Comparison of ENCODE assay signal across 19 mouse cellular contexts in genomic region chr2:166226331-166226730, GRCm38 (mm10).
DNase-seq lines count a peak whose midpoint lies in the region; ATAC-seq and TF ChIP-seq lines count a peak whose summit lies in the region.
"Had no signal": no experiment of that assay in that cellular context is flagged by ENCODE, and none has a peak within 500 bp of the region (broad histone marks: within the 10 kb centered on the region; RNA-seq: fewer than 3 reads in every experiment).

No protein-coding gene starts in this region.

- H3K4me1 ChIP-seq in forebrain, embryonic 11.5 days (replicated peaks; ENCODE audit: control insufficient read depth, insufficient read depth, low read length) = 0 out of 2 replicates have a peak, but pooled peaks cover 2% of the 10 kb centered on the region
- H3K4me1 ChIP-seq in forebrain, embryonic 13.5 days = peaks cover 10% of the 10 kb centered on the region; the same call in 1 of the 2 replicates
- H3K4me1 ChIP-seq in kidney, adult 2 months (ENCODE audit: control insufficient read depth, insufficient read depth, low read length) = no peaks in the 10 kb centered on the region
- peaks cover 9% of the 10 kb centered on the region; the same call in 1 of the 2 replicates for H3K4me1 ChIP-seq in limb, embryonic 11.5 days (ENCODE audit: control insufficient read depth, insufficient read depth, low read length)

- TF ChIP-seq POLR2A in kidney, adult 2 months (IDR thresholded peaks at IDR 0.05; ENCODE audit: low read depth, low read length) = no peak

- H3K36me3 ChIP-seq in forebrain, embryonic 11.5 days (ENCODE audit: control insufficient read depth, insufficient read depth, low read length) = no peaks in the 10 kb centered on the region
- no peaks in the 10 kb centered on the region for H3K36me3 ChIP-seq in forebrain, embryonic 13.5 days (ENCODE audit: poor library complexity, severe bottlenecking)
- no peaks in the 10 kb centered on the region for H3K36me3 ChIP-seq in kidney, adult 2 months (ENCODE audit: control insufficient read depth, insufficient read depth, low read length)
- H3K36me3 ChIP-seq in limb, embryonic 11.5 days (ENCODE audit: control insufficient read depth, insufficient read depth, low read length) = no peaks in the 10 kb centered on the region
- H3K36me3 ChIP-seq: embryonic facial prominence, embryonic 12.5 days; forebrain, embryonic 15.5 days had no signal

- no peak for TF ChIP-seq CTCF in kidney, adult 2 months (conservative IDR thresholded peaks at IDR 0.05; ENCODE audit: insufficient read depth, insufficient read length, low read depth, low read length)

- no peak overlapping the region for H3K4me3 ChIP-seq in forebrain, embryonic 11.5 days (ENCODE audit: low read depth, low read length)
- H3K4me3 ChIP-seq in forebrain, embryonic 13.5 days = no peak overlapping the region
- H3K4me3 ChIP-seq in kidney, adult 2 months (ENCODE audit: insufficient read depth, low read depth, low read length) = no peak overlapping the region
- H3K4me3 ChIP-seq in limb, embryonic 11.5 days (ENCODE audit: low read depth, low read length) = no peak overlapping the region
- H3K4me3 ChIP-seq: embryonic facial prominence, embryonic 12.5 days; forebrain, embryonic 15.5 days had no signal

- DNase-seq in forebrain, embryonic 11.5 days (ENCODE audit: low spot score) = no peak
- DNase-seq in kidney, adult 2 months = peak; percentile 62
- no peak for DNase-seq in kidney, postnatal 25 days
- peak; percentile 59 for DNase-seq in R1 (ENCODE audit: low read depth, low spot score)
- DNase-seq in limb, embryonic 11.5 days (ENCODE audit: low spot score) = no peak
- no peak for DNase-seq in thymus, postnatal 36 days
- DNase-seq in embryo, embryonic 10.5 days (ENCODE audit: low spot score) = no peak
- DNase-seq: adrenal gland, adult 8-10 months; adrenal gland, postnatal 36 days; cerebellum, adult 2 months; cerebellum, postnatal 10 days; gastrocnemius, postnatal 36 days; heart, adult 11 months; heart, postnatal 10 days had no signal

- no peaks in the 10 kb centered on the region for H3K9me3 ChIP-seq in forebrain, embryonic 11.5 days (ENCODE audit: control insufficient read depth, low read length)
- no peaks in the 10 kb centered on the region; the same call in 1 of the 2 replicates for H3K9me3 ChIP-seq in forebrain, embryonic 13.5 days (replicated peaks)
- H3K9me3 ChIP-seq in limb, embryonic 11.5 days (ENCODE audit: control insufficient read depth, low read length) = no peaks in the 10 kb centered on the region
- H3K9me3 ChIP-seq: embryonic facial prominence, embryonic 12.5 days; forebrain, embryonic 15.5 days had no signal

- 81% methylated on average over 2 of the region's 2 CpGs for WGBS in forebrain, embryonic 11.5 days
- WGBS in forebrain, embryonic 13.5 days = 94% methylated on average over 2 of the region's 2 CpGs
- 81% methylated on average over 2 of the region's 2 CpGs for WGBS in kidney, adult 2 months
- WGBS in limb, embryonic 11.5 days = 94% methylated on average over 2 of the region's 2 CpGs

- no peak overlapping the region for H3K9ac ChIP-seq in forebrain, embryonic 11.5 days (ENCODE audit: low read length)
- H3K9ac ChIP-seq in forebrain, embryonic 13.5 days = no peak overlapping the region
- no peak overlapping the region for H3K9ac ChIP-seq in limb, embryonic 11.5 days (ENCODE audit: low read length)
- H3K9ac ChIP-seq: embryonic facial prominence, embryonic 12.5 days; forebrain, embryonic 15.5 days had no signal

- ATAC-seq in forebrain, embryonic 11.5 days (replicated peaks; ENCODE audit: low FRiP score) = no peak
- ATAC-seq in forebrain, embryonic 13.5 days = no peak
- ATAC-seq in limb, embryonic 11.5 days (ENCODE audit: insufficient number of reproducible peaks, low FRiP score, low TSS enrichment, low read depth) = no peak
- ATAC-seq: forebrain, embryonic 15.5 days; hindbrain, postnatal 0 days; Patski had no signal

- no peak overlapping the region for H3K4me2 ChIP-seq in forebrain, embryonic 11.5 days (ENCODE audit: low read depth, low read length, severe bottlenecking)
- H3K4me2 ChIP-seq in forebrain, embryonic 13.5 days = no peak overlapping the region
- H3K4me2 ChIP-seq in limb, embryonic 11.5 days (ENCODE audit: low read depth, severe bottlenecking) = no peak overlapping the region
- H3K4me2 ChIP-seq: embryonic facial prominence, embryonic 12.5 days; forebrain, embryonic 15.5 days had no signal

- 0 out of 2 replicates have a peak overlapping the region, but pooled peaks have one; percentile 26 for H3K27ac ChIP-seq in forebrain, embryonic 11.5 days (ENCODE audit: low read depth, low read length)
- no peak overlapping the region for H3K27ac ChIP-seq in forebrain, embryonic 13.5 days
- no peak overlapping the region for H3K27ac ChIP-seq in kidney, adult 2 months (ENCODE audit: insufficient read depth, low read depth, low read length)
- peak overlapping the region; percentile 3; the same call in 1 of the 2 replicates for H3K27ac ChIP-seq in limb, embryonic 11.5 days (replicated peaks; ENCODE audit: low read depth, low read length)
- H3K27ac ChIP-seq: forebrain, embryonic 15.5 days; hindbrain, postnatal 0 days had no signal

- H3K27me3 ChIP-seq in forebrain, embryonic 11.5 days (ENCODE audit: control insufficient read depth, insufficient read depth, low read length) = no peaks in the 10 kb centered on the region
- H3K27me3 ChIP-seq in forebrain, embryonic 13.5 days = peaks cover 10% of the 10 kb centered on the region
- H3K27me3 ChIP-seq in kidney, adult 2 months (replicated peaks; ENCODE audit: control insufficient read depth, insufficient read depth, low read length) = no peaks in the 10 kb centered on the region
- no peaks in the 10 kb centered on the region for H3K27me3 ChIP-seq in limb, embryonic 11.5 days (ENCODE audit: control insufficient read depth, insufficient read depth, low read length)
- H3K27me3 ChIP-seq: embryonic facial prominence, embryonic 12.5 days; forebrain, embryonic 15.5 days had no signal

Comparison
In these comparisons a context has a peak if more than half of its experiments do, and no peak if none do; other contexts are left out.
1. DNase-seq: peak in kidney, adult 2 months (single experiment) and R1 (single experiment); none in forebrain, embryonic 11.5 days (single experiment), kidney, postnatal 25 days (0 of 2), limb, embryonic 11.5 days (single experiment), thymus, postnatal 36 days (0 of 2) and embryo, embryonic 10.5 days (single experiment).
2. H3K27ac ChIP-seq: peak in forebrain, embryonic 11.5 days (single experiment) and limb, embryonic 11.5 days (single experiment); none in forebrain, embryonic 13.5 days (single experiment) and kidney, adult 2 months (single experiment).